Mouse (Mus musculus): Measurements from ENCODE around the gene Parvg. TPM values are rescaled to one million over a fixed set of nuclear protein-coding genes. Genes with fewer than 3 reads are reported as not detected.
A peak's percentile ranks its signal among the peaks of the same experiment; 100 is the strongest.

The Parvg gene
- 25.8 and 35.4 TPM in 2 replicates for polyA plus RNA-seq (2011; ENCODE audit: insufficient read depth, insufficient read length, low replicate concordance, missing spikeins)

DNA sequence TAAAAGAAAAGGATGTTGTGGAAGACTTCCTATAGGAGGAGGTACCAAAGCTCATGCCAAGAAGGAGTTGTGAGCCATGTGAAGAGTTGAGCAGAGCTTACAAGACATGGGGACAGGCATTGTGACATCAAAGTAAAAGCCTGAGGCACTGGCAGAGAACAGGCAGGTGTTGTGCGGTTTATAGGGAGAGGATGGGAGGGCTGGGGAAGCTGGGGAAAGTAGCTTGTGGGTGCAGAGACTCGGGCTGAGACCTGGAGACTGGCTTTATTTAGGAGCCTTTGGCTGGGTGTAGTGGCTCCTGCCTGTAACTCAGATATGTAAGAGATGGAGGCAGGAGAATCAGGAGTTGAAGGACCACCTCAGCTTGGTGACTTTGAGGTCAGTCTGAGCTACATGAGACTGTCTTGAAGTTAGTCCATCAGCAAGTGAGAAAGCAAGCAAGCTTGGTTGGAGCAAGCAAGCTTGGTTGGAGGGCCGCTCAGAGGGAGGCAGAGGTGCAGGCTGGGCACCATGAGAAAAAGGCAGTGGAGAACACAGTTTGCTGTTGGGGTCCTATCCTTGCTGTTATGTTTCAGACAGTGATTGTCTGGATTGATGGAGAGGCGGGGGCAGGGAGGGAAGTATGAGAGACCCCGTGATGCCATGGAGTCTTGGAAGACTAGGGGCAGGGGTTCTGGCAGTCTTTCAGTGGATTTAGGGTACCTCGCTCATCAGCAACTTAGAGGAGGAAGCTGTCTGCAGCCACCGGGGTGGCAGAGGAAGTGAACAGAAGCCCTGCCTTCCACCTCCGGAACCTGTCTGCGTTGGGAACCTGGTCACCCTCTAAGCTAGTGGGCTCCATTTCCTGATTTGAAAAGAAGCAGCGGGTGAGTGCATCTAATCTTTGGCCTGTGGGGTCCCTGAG, at the start of gene Parvg:
Gene Parvg, plus strand, starts transcription at position 61 of the 904 bp plus-strand sequence.
- 13% methylated on average over 10 of the region's 10 CpGs for WGBS

DNA sequence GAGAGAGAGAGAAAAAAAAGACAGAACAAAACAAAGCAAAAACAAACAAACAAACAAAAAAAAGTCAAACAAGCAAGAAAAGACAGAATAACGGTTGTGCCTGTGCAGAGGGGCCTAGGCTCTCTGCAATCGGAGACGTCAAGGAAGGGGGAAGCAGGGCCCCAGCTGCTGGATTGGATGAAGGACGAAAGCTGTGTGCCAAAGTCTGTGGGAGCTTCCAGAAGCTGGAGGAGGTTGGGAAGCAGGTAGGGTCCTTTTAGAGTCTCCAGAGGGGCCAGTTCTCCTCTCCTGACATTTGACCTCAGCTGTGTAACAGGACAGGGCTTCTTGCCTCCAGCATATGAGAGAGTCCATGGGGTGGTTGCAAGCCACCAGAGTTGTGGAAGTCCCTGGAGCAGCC, 47.8 kb upstream of the Parvg start:
- TF ChIP-seq CTCF (IDR thresholded peaks at IDR 0.05; ENCODE audit: control insufficient read depth, insufficient read depth, low read length) (no peak), POLR2A (IDR thresholded peaks at IDR 0.05; ENCODE audit: borderline replicate concordance, control insufficient read depth, low read depth, low read length) (no peak)
- Histone ChIP-seq H3K4me3 (replicated peaks; ENCODE audit: control insufficient read depth, low read depth, low read length) (no peak overlapping the region), H3K27ac (ENCODE audit: control insufficient read depth, insufficient read depth, low read depth, low read length, poor library complexity) (no peak overlapping the region), H3K4me1 (ENCODE audit: control insufficient read depth, insufficient read depth, low read length) (no peaks in the 10 kb centered on the region)
- 89% methylated on average over 4 of the region's 4 CpGs for WGBS

More for the DNA sequence above, at the start of gene Parvg:
- TF ChIP-seq CTCF (IDR thresholded peaks at IDR 0.05; ENCODE audit: control insufficient read depth, insufficient read depth, low read length) (no peak), POLR2A (IDR thresholded peaks at IDR 0.05; ENCODE audit: borderline replicate concordance, control insufficient read depth, low read depth, low read length) (peak; percentile 44; the same call in 1 of the 2 replicates)
- H3K4me3 ChIP-seq (replicated peaks; ENCODE audit: control insufficient read depth, low read depth, low read length), result peak within 1 kb of the TSS; percentile 80
- peak within 1 kb of the TSS; percentile 79 for H3K27ac ChIP-seq (ENCODE audit: control insufficient read depth, insufficient read depth, low read depth, low read length, poor library complexity)
- H3K4me1 ChIP-seq (ENCODE audit: control insufficient read depth, insufficient read depth, low read length), result peaks cover 13% of the 10 kb centered on the region

DNA sequence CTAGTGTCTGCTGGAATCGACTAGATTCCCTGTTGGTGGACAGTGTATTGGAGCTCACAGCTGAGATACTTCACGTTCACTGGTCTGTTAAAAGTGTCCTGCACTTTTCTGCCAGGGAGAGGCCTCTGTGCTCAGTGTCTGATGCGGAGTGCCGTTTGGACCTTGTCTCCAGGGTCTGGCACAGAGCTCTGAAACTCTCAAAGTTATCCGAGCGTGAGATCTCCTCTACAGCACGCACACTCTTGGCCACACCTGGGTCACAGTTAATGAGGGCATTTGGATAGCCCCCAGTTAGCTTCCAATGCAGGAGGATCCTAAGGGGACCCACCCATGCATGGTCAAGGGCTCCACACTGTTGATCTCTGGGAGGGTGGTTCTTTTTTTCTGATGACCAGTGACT, 45.7 kb upstream of the Parvg start:
- Histone ChIP-seq H3K27ac (ENCODE audit: control insufficient read depth, insufficient read depth, low read depth, low read length, poor library complexity) (no peak overlapping the region), H3K4me1 (ENCODE audit: control insufficient read depth, insufficient read depth, low read length) (no peaks in the 10 kb centered on the region), H3K4me3 (replicated peaks; ENCODE audit: control insufficient read depth, low read depth, low read length) (no peak overlapping the region)
- no peak for TF ChIP-seq POLR2A (IDR thresholded peaks at IDR 0.05; ENCODE audit: borderline replicate concordance, control insufficient read depth, low read depth, low read length)
- no peak for TF ChIP-seq CTCF (IDR thresholded peaks at IDR 0.05; ENCODE audit: control insufficient read depth, insufficient read depth, low read length)
- 85% methylated on average over 7 of the region's 7 CpGs for WGBS

DNA sequence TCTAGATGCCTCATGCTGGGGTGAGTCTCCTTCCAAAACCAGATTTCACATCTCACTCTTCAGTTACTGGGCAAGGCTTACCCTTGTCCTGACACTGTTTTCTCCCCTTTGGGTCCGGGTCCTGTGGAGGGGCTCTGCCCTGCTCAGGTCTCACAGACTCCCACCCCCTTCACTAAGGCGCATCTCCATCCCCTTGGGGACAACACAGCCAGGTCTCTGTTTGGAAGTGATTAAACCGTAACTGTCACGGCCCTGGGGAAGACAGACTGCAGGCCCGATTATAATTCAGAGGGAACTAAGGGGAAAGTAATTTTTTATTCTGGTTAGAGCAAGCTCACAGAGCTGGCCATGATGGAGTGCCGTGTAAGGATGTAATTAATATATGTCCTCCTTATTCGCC, 45.2 kb upstream of the Parvg start:
- H3K27ac ChIP-seq (ENCODE audit: control insufficient read depth, insufficient read depth, low read depth, low read length, poor library complexity), result no peak overlapping the region
- no peak for TF ChIP-seq CTCF (IDR thresholded peaks at IDR 0.05; ENCODE audit: control insufficient read depth, insufficient read depth, low read length)
- TF ChIP-seq POLR2A (IDR thresholded peaks at IDR 0.05; ENCODE audit: borderline replicate concordance, control insufficient read depth, low read depth, low read length), result no peak
- WGBS, result 91% methylated on average over 7 of the region's 7 CpGs

DNA sequence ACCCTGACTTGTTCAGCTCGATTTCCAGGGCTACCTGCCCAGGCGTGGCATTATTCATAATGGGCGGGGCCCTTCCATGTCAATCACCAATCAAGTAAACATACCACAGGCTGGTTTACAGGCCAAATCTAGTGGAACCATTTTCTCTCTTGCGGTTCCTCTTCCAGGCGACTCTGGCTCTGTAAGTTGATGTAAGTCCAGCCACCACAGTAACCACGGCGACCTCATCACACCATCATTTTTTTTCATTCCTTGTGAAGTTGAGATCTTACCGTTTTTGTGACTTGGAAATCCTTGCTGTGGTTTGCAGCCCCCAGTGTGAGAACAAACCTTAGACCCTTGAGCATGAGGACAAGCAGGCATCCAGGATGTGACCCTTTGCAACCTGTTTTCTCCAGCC, 43.5 kb upstream of the Parvg start:
- no peaks in the 10 kb centered on the region for H3K4me1 ChIP-seq (ENCODE audit: control insufficient read depth, insufficient read depth, low read length)
- TF ChIP-seq POLR2A (IDR thresholded peaks at IDR 0.05; ENCODE audit: borderline replicate concordance, control insufficient read depth, low read depth, low read length) (no peak), CTCF (IDR thresholded peaks at IDR 0.05; ENCODE audit: control insufficient read depth, insufficient read depth, low read length) (no peak)
- no peak overlapping the region for H3K4me3 ChIP-seq (replicated peaks; ENCODE audit: control insufficient read depth, low read depth, low read length)
- no peak overlapping the region for H3K27ac ChIP-seq (ENCODE audit: control insufficient read depth, insufficient read depth, low read depth, low read length, poor library complexity)
- 21% methylated on average over 8 of the region's 8 CpGs for WGBS

More for the DNA sequence above, 45.2 kb upstream of the Parvg start:
- Histone ChIP-seq H3K4me3 (replicated peaks; ENCODE audit: control insufficient read depth, low read depth, low read length) (no peak overlapping the region), H3K4me1 (ENCODE audit: control insufficient read depth, insufficient read depth, low read length) (no peaks in the 10 kb centered on the region)

DNA sequence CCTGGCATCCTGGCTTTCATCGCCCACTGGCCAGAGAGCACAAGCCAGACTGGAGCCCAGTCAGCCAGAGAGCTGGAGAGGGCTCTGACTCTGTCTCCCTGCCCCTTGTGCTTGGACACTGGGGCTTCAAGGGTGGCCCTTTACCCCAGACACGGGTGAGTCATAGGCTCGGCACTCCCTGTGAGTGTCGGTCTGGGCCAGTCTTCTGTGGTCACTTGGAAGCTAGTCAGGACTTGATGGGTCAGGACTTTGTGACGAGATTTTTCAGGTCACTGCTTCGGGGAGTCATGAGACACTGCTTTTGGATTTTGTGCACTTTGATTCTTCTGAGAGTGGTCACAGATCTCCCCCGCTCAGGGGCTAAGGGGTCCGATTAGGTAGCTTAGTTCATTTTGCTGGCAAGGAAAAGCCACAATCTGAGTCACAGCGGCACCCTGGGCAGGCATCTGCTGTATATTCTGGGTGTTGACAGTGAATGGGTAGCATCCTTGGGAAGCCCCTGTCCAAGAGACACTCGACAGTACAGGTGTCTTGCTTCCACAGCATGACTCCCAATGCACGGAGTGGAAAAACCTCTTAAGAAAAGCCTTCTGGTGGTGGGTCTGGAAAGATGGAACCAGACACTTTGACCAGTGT, 43.0 kb upstream of the Parvg start:
- no peak for TF ChIP-seq POLR2A (IDR thresholded peaks at IDR 0.05; ENCODE audit: borderline replicate concordance, control insufficient read depth, low read depth, low read length)
- TF ChIP-seq CTCF (IDR thresholded peaks at IDR 0.05; ENCODE audit: control insufficient read depth, insufficient read depth, low read length), result no peak
- H3K27ac ChIP-seq (ENCODE audit: control insufficient read depth, insufficient read depth, low read depth, low read length, poor library complexity), result no peak overlapping the region
- no peak overlapping the region for H3K4me3 ChIP-seq (replicated peaks; ENCODE audit: control insufficient read depth, low read depth, low read length)
- no peaks in the 10 kb centered on the region for H3K4me1 ChIP-seq (ENCODE audit: control insufficient read depth, insufficient read depth, low read length)
- 85% methylated on average over 11 of the region's 11 CpGs for WGBS

DNA sequence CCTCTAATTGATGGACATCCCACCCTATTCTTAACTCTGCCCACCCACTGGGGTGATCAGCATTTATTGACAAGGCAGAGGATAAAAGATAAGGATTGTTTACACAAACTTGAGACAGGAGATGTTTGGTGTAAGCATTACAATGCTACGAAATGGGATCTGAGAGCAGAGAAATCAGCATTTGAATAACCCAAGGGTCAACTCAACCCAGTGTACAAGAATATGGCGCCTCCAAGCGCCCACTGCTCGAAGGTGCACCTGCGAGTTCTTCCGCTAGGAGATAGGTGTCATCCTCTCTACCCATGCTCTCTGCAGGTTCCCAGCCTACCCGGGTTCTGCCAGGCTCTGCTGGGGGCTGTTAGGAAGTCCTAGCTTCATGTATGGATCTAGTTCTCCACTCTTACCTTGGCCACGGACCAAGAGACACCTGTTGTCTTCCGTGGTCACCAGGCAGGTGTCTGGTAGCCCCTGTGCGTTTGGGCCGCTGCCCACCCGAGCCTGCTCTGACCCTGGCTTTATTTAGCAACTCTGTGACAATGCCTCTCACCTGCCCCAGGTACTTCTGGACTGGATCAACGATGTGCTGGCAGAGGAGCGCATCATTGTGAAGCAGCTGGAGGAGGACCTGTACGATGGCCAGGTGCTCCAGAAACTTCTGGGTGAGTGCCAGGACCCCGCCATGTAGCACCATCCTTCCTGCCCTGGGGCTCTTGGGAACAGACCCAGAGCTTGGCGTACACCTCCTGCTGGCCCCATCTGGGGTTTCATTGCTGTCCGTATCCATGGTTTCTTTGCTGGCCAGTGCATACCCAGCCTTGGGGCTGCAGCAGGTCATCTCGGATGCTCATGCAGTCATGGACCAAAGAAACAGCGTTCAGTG, 41.4 kb upstream of the Parvg start:
- Histone ChIP-seq H3K4me1 (ENCODE audit: control insufficient read depth, insufficient read depth, low read length) (no peaks in the 10 kb centered on the region), H3K4me3 (replicated peaks; ENCODE audit: control insufficient read depth, low read depth, low read length) (no peak overlapping the region), H3K27ac (ENCODE audit: control insufficient read depth, insufficient read depth, low read depth, low read length, poor library complexity) (no peak overlapping the region)
- TF ChIP-seq POLR2A (IDR thresholded peaks at IDR 0.05; ENCODE audit: borderline replicate concordance, control insufficient read depth, low read depth, low read length) (no peak), CTCF (IDR thresholded peaks at IDR 0.05; ENCODE audit: control insufficient read depth, insufficient read depth, low read length) (no peak)
- WGBS, result 85% methylated on average over 20 of the region's 20 CpGs

Measured in bone marrow, adult 2 months (tissue).